Comparison of ENCODE assay signal across 9 mouse cellular contexts in the genomic region with DNA sequence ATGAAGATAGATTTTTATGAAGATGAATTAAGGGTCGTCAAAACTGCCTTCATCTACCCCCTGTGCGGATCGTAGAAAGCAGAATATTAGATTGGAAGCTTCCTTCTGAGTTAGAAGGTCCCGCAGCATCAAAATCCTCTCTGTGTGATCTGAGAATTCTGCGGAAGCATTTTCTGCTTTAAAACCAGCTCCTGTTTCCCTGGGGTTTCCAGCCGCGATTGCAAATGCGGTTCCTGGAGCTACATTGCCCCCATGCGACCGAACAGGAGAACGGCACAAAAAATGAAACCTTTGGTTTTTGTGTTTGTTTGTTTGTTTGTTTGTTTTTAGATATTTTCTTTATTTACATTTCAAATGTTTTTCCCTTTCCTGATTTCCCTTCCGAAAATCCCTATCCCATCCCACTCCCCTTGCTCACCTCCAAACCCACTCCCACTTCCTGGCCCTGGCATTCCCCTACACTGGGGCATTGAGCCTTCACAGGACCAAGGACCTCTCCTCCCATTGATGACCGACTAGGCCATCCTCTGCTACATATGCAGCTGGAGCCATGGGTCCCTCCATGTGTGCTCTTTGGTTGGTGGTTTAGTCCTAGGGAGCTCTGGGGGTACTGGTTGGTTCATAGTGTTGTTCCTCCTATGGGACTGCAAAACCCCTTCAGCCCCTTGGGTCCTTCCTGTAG. TPM values are rescaled to one million over a fixed set of nuclear protein-coding genes. Genes with fewer than 3 reads are reported as not detected.
DNase-seq lines count a peak whose midpoint lies in the region; ATAC-seq and TF ChIP-seq lines count a peak whose summit lies in the region.
"Not testable (repeated sequence)": the region's sequence is repeated elsewhere in the genome, so short reads cannot be mapped to it uniquely, and the experiment has no call there.
"Had no signal": no experiment of that assay in that cellular context is flagged by ENCODE, and none has a peak within 500 bp of the region (broad histone marks: within the 10 kb centered on the region; RNA-seq: fewer than 3 reads in every experiment).

No protein-coding gene starts in this region.

- DNase-seq in c-Kit-positive CD71-positive TER-119-negative erythroid progenitor cells, embryonic 14.5 days (ENCODE audit: low read depth), result peak; percentile 3
- peak; percentile 43 to 52 for DNase-seq in left cerebral cortex, adult 2 months (ENCODE audit: extremely low spot score in 1 of 2, low spot score in 2 of 2)
- DNase-seq in midbrain, embryonic 10.5 days (ENCODE audit: low spot score), result peak; percentile 53
- DNase-seq in right cerebral cortex, postnatal 14 days, result peak; percentile 52

- not testable (repeated sequence) for H3K27me3 ChIP-seq in ES-Bruce4 (ENCODE audit: control insufficient read depth, insufficient read depth, low read length, poor library complexity, severe bottlenecking); embryonic facial prominence, embryonic 13.5 days; heart, embryonic 11.5 days (ENCODE audit: control insufficient read depth, insufficient read depth, low read length); intestine, postnatal 0 days (replicated peaks; ENCODE audit: control insufficient read depth, insufficient read depth, low read length); midbrain, embryonic 10.5 days (ENCODE audit: low read depth, poor library complexity, severe bottlenecking)

- not testable (repeated sequence) for TF ChIP-seq EP300 in ES-Bruce4 (IDR thresholded peaks at IDR 0.05; ENCODE audit: insufficient read depth, low read depth, low read length)

- H3K4me3 ChIP-seq in ES-Bruce4 (ENCODE audit: low read depth, low read length); embryonic facial prominence, embryonic 13.5 days; heart, embryonic 11.5 days (ENCODE audit: low read depth, low read length); intestine, postnatal 0 days (ENCODE audit: low read depth, low read length); midbrain, embryonic 10.5 days: not testable (repeated sequence)
- peak overlapping the region; percentile 16; the same call in 1 of the 2 replicates for H3K4me3 ChIP-seq in left cerebral cortex, adult 2 months

- intact Hi-C loops in left cerebral cortex, adult 2 months (cut with DNase I), result loop anchor here (1.0 to 10.0 kb wide), 5 partner anchors 312 to 890 kb away; a partner anchor contains a TSS

- peak; percentile 65 for TF ChIP-seq CTCF in ES-Bruce4 (IDR thresholded peaks at IDR 0.05; ENCODE audit: low read depth, low read length)
- peak; percentile 88 for TF ChIP-seq CTCF in intestine, postnatal 0 days (IDR thresholded peaks at IDR 0.05; ENCODE audit: low read depth)
- peak; percentile 84 for TF ChIP-seq CTCF in left cerebral cortex, adult 2 months (IDR thresholded peaks at IDR 0.05)

- not testable (repeated sequence) for ATAC-seq in embryonic facial prominence, embryonic 13.5 days (ENCODE audit: insufficient number of reproducible peaks, insufficient read depth, low FRiP score, low TSS enrichment, low read depth); heart, embryonic 11.5 days (replicated peaks; ENCODE audit: insufficient number of reproducible peaks, low FRiP score, low TSS enrichment); intestine, postnatal 0 days

- peak overlapping the region; percentile 45 for H3K4me2 ChIP-seq in embryonic facial prominence, embryonic 13.5 days
- peak overlapping the region; percentile 19; the same call in 1 of the 2 replicates for H3K4me2 ChIP-seq in heart, embryonic 11.5 days
- 0 out of 2 replicates have a peak overlapping the region, but pooled peaks have one; percentile 21 for H3K4me2 ChIP-seq in intestine, postnatal 0 days (replicated peaks; ENCODE audit: low read depth)

- not testable (repeated sequence) for H3K4me1 ChIP-seq in ES-Bruce4 (ENCODE audit: control insufficient read depth, insufficient read depth, low read length); embryonic facial prominence, embryonic 13.5 days; heart, embryonic 11.5 days (ENCODE audit: control insufficient read depth, insufficient read depth, low read length); intestine, postnatal 0 days (replicated peaks; ENCODE audit: control insufficient read depth, insufficient read depth, low read length)
- H3K4me1 ChIP-seq in midbrain, embryonic 10.5 days, result peaks cover 14% of the 10 kb centered on the region; the same call in 1 of the 2 replicates

- not testable (repeated sequence) for H3K9ac ChIP-seq in ES-Bruce4 (ENCODE audit: low read depth, poor library complexity, severe bottlenecking); embryonic facial prominence, embryonic 13.5 days; heart, embryonic 11.5 days (ENCODE audit: low read depth, low read length); intestine, postnatal 0 days (ENCODE audit: low read depth, low read length)

- WGBS in embryonic facial prominence, embryonic 13.5 days, result 7% methylated on average over 13 of the region's 13 CpGs
- 14% methylated on average over 13 of the region's 13 CpGs for WGBS in heart, embryonic 11.5 days (ENCODE audit: insufficient replicate concordance)
- 16% methylated on average over 13 of the region's 13 CpGs for WGBS in intestine, postnatal 0 days
- 17% methylated on average over 13 of the region's 13 CpGs for WGBS in midbrain, embryonic 10.5 days

- TF ChIP-seq POLR2A in ES-Bruce4 (IDR thresholded peaks at IDR 0.05; ENCODE audit: insufficient read depth, low read length), result not testable (repeated sequence)

- not testable (repeated sequence) for H3K27ac ChIP-seq in ES-Bruce4 (ENCODE audit: insufficient read depth, low read length); embryonic facial prominence, embryonic 13.5 days; heart, embryonic 11.5 days (ENCODE audit: low read depth, low read length); intestine, postnatal 0 days (ENCODE audit: low read depth, low read length); left cerebral cortex, adult 2 months; midbrain, embryonic 10.5 days (replicated peaks)

- not testable (repeated sequence) for H3K36me3 ChIP-seq in ES-Bruce4 (ENCODE audit: control insufficient read depth, insufficient read depth, low read length, poor library complexity, severe bottlenecking); embryonic facial prominence, embryonic 13.5 days; heart, embryonic 11.5 days (ENCODE audit: control insufficient read depth, insufficient read depth, low read length); intestine, postnatal 0 days (ENCODE audit: control insufficient read depth, insufficient read depth); midbrain, embryonic 10.5 days

- H3K9me3 ChIP-seq in ES-Bruce4 (replicated peaks; ENCODE audit: control insufficient read depth, insufficient read depth, low read length, poor library complexity, severe bottlenecking); embryonic facial prominence, embryonic 13.5 days; heart, embryonic 11.5 days (replicated peaks; ENCODE audit: control insufficient read depth, low read length); intestine, postnatal 0 days (ENCODE audit: control insufficient read depth); midbrain, embryonic 10.5 days (replicated peaks): not testable (repeated sequence)

RNA-seq across cellular contexts. Expression of a gene that starts 45.6 kb away (rescaled TPM):
- polyA plus RNA-seq in ES-Bruce4 (2011; ENCODE audit: insufficient read depth, insufficient read length, low read depth, missing spikeins), result 0.76 and 1.2 TPM in 2 replicates
- polyA plus RNA-seq in embryonic facial prominence, embryonic 13.5 days (2015; fragmentation: Nextera tagmentation; extraction: Ambion mirVana), result 14.4 and 15.0 TPM in 2 replicates
- 5.6 and 6.2 TPM in 2 replicates for polyA plus RNA-seq in heart, embryonic 11.5 days (2014; fragmentation: Nextera tagmentation; extraction: Ambion mirVana)
- 2.1 and 2.3 TPM in 2 replicates for polyA plus RNA-seq in intestine, postnatal 0 days (2015; fragmentation: Nextera tagmentation; extraction: Ambion mirVana)
- 10 to 100 TPM; 17.1 to 17.4 TPM for total RNA-seq in left cerebral cortex, adult 2 months (2021)
- 15.6 and 21.7 TPM in 2 replicates for polyA plus RNA-seq in midbrain, embryonic 10.5 days (2016; fragmentation: Nextera tagmentation; extraction: Ambion mirVana)
- total RNA-seq: gastrocnemius, adult 8-10 months had no signal

Comparison
In these comparisons a context has a peak if more than half of its experiments do, and no peak if none do; other contexts are left out.
1. DNase-seq: peak in every context shown above with its lines; median percentile 53 in midbrain, embryonic 10.5 days; 52 in right cerebral cortex, postnatal 14 days; 48 in left cerebral cortex, adult 2 months; 3 in c-Kit-positive CD71-positive TER-119-negative erythroid progenitor cells, embryonic 14.5 days.